Mouse (Mus musculus) megakaryocyte progenitor cell, adult 5-6 weeks (primary cell): ENCODE data around the gene Mnat1. TPM values are rescaled to one million over a fixed set of nuclear protein-coding genes. Genes with fewer than 3 reads are reported as not detected.

Source experiments
- ATAC-seq: replicated peaks from 2 replicates; pipeline ENCODE4 v1.8.0; 2016; ENCODE audit warnings: mild to moderate bottlenecking, moderate TSS enrichment, inconsistent platforms; ENCODE audit not compliant: poor library complexity
- total RNA-seq, 2 experiments: library from RNA; stranded (forward) in 1 of 2; stranded (reverse) in 1 of 2; fragments of 157-497, 149-512 nt in 1 of 2; fragments of 200-1000 nt in 1 of 2; gene quantifications; 2 replicates each; pipeline versions ENCODE4 v1.2.3 to v1.2.4; 2015 to 2017

Gene Mnat1
- total RNA-seq, 2 experiments from 2014 or later, result 29.2 to 39.6 TPM

DNA sequence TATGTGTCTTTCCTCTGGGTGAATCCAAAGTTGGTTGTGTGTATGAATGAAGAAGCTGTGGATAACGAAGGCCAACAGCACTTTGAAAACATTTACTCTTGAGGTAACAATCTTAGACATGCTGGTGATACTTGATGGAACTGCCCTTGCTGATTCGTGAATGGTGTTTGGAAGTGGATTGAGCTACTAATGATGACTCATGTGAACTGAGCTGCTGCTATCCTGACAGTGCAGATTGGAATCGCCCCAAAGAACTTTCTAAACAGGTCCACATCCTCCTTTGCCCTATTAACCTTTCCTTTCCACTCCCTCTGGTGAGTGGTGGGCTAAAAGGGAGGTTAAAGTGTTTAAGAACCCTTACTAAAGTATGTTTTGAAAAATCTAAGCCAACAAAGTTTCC, 17.2 kb downstream of the Mnat1 start:
- no peak for ATAC-seq

GRCm38 (mm10) chr12:73147236-73147635, 23.7 kb downstream of the Mnat1 start:
- ATAC-seq, result no peak

- ATAC-seq, result peak; percentile 72
Observed at GRCm38 (mm10) chr12:73151038-73151437, 27.5 kb downstream of the Mnat1 start.

GRCm38 (mm10) chr12:73154150-73154549, 30.6 kb downstream of the Mnat1 start:
- ATAC-seq, result no peak

DNA sequence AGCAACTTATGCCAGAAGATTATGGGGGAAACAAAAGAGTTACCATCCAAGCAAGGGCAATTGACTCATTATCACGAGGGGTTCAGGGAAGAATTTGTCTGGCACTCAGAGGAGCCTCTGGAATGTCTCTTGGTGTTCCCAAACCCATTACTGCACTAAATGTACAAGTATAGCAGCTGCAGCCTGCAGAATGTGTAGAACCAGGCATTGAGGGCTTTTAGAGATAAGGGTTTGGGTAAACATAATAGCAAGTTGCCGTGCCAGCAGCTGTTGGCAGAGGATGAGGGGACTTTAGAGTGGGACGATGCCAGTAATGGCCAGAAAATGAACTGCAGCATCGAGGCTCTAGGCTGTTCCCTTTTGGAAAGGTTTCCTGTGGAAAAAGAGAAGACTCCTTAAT, 36.8 kb downstream of the Mnat1 start:
- ATAC-seq, result peak; percentile 72

GRCm38 (mm10) chr12:73162408-73163181, 39.1 kb downstream of the Mnat1 start:
- peak; percentile 72 for ATAC-seq

DNA sequence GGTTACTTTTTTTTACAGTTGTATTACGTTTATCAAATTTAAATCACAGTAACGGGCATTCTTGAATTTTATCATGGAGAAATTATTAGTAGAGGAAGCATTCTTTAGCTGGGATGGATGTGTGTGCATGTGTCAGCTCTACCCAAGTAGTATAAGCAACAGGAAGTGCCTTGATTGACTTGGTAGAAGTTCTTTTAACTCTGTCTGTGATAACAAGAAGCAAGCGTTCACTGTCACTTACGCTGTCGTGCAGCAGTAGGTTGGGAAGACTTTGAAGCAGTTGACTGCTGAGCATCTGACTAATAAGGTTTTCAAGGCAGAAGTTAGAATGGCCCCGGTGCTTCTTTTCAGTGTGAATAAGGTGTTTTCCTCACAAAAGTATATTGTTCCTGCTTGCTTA, 47.3 kb downstream of the Mnat1 start:
- ATAC-seq, result no peak

- ATAC-seq, result no peak
Observed at GRCm38 (mm10) chr12:73183896-73184295, 60.4 kb downstream of the Mnat1 start.

DNA sequence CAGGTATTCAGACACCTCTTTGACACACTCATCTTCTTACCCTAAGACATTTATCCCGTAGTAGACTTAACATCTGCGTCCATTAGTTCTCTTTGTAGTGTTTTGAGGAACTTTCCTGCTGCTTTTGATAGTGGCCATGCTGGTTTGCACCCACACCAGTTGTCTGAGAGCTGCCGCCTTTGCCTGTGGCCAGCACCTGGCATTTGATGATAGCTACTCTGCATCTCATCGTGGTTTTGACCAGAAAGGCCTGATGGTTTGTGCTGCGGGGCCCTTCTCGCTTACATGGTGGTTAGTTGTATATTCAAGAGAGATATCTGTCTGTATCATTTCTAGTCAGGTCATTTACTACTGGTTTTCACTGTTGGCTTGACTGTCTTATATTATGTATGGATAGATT, 73.8 kb downstream of the Mnat1 start:
- peak; percentile 72 for ATAC-seq

DNA sequence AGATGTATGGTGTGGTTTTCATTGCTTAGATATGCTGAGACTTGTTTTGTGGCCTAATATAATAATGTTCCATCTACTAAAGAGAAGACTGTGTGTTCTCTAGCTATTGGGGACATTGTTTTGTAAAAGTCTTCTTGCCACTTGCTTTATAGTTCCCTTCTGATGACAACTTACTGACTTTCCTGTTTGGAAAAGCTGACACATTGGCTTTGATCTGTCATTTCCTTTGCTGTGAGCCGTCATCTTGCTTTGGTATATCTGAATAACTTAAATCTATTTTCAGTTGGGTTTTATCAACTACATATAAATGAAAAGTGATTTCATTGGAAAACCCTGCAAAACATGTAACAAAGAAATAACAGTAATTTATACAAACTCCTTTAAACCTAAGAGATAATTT, 74.9 kb downstream of the Mnat1 start:
- no peak for ATAC-seq

GRCm38 (mm10) chr12:73199375-73199774, 75.9 kb downstream of the Mnat1 start:
- no peak for ATAC-seq

DNA sequence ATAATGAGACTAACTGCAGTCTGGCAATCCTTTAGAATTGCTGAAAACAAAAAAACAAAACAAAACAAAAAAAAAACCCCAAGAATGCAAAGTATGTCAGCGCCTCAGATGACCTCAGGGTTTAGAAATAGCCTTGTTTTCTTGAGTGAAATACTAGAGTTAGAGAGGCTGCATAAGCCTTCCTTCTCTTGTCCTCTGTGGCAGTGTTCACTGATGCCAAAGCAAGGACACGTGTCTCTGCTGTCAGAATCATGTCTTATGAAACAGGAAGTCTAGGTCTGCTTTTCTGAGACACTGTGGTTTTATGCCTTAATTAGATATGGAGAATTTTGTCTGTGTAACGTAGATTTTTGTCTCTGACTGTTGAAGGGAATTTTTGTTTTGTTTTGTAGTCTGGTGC, 78.1 kb downstream of the Mnat1 start:
- ATAC-seq, result peak; percentile 93

DNA sequence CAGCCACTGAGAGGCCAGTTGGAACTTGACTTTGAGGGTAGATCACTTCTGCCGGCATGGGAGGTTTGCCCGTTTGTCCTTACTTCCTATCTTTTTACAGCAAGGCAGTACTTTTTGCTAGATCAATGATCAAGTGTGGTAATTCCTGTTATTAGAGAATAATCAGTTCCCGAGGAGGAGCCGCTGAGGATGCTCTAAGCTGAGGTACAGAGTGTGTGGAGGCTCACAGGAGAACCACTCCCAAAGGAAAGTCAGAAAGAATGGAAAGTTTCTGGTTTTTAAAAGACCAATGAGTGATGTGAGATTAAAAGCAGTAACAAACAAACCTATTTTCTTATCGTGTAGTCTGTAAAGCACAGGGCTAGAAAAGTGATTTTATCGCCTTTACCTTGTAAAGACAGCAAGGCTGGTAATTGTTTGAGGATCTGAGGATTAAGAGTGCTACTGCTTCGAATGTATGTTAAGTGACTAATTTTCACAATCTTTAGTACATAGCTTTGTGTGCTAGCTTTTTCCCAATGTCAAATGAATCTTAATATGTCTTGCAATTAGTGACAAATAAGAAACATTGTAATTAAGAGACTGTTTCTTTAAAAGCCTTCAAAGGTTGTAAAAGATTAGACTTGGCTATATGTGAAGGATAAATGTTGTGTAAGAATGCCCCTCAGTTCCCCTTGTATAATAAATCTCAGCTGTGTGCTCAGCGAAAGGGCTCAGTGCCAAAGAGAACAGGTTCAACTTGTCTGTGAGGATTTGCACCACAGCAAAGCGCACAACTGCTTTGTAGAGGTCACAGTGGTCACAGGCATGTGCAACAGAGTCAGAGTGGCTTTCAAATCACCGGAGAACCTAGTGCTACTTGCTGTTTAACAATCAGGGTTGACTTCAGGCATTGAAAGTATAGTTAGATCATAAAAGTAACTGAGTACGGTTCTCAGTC, 82.5 kb downstream of the Mnat1 start:
- ATAC-seq, result no peak

DNA sequence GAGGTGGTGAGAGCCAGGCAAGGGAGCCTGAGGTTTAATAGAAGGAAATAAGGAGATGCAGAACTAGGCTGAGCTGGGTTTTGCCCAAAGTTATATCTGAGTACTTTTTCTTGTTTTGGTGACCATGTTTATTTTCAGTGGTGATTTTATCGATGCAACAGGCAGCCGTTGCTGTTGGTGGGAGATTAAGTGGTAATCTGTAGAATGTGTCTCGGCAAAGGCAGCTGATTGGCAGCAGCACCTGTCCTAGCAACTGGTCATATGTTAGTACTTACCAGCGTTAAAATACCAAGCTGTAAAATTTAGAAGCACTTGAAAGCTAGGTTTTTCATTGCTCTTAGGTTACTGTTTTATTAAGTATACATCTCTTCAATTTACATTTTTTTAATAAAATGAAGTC, 83.5 kb downstream of the Mnat1 start:
- ATAC-seq, result peak; percentile 60; the same call in 1 of the 2 replicates

DNA sequence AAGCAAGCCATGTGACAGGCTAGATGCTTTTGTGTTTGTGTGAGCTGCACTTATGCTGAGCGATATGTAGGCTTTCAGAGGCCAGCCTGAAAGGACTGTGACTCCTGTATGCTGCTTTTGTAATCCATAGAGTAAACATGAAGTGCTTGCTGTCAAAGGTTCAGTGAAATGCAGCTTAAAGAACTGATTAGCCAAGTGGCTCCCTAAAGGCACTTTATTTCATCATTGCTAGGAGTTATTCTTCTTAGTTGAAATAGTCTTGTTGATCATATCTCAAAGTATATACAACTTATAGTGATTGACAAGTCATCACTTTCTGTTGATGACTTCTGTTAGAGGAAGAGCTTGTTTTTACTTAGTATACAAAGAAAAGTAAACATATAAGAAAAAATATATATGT, 83.9 kb downstream of the Mnat1 start:
- no peak for ATAC-seq

DNA sequence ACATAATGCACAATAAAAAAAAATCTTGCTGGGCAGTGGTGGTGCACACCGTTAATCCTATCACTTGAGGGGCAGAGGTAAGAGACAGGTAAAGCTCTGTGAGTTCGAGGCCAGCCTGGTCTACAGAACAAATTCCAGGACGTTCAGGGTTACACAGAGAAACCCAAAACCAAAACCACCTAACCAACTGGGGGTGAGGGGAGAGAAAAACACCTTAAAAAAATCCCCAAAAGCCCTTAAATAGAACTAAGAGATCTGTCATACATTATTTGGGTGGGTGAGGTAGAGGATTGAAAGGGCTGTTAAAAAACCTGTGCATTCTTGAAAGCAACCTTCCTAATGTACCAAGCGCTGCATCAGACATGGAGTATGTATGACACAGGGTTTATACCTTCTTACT, 85.0 kb downstream of the Mnat1 start:
- no peak for ATAC-seq

DNA sequence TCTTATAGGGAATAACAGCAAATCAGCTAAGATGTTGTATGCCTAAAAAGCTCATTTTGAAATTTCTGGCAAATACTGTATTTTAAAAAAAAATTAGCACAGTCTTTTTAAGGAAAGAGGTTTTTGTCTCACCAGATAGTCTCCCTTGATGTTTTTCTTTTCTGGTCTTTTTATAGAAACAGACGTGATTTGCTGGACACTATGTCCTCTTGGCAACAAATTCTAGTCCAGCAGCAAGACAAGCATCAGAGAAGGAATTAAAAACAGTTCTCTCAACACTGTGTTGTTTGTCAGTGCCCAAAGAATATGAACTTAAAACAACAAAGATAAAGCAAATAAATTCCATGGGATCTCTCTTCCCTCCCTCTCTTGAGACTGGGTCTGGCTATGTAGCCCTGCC, 85.6 kb downstream of the Mnat1 start:
- ATAC-seq, result no peak

DNA sequence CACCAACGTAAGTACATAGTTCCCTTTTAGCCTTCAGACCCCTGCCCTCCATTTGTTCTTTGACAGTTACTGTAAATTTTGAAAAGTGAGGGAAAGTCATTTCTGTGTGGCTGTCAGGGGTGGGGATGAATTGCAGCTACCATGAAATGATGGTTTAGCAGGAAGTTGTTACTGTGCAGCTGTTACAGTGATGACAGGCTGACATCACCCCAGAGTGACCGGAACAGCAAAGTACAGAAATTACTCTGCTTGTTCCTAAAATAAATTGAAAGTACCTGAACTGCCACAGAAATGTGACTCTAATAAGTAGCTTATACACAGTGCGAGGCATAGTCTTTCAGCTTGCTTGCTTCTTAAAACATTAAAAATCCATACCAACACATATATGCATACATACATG, 86.9 kb downstream of the Mnat1 start:
- no peak; the same call in 1 of the 2 replicates for ATAC-seq

DNA sequence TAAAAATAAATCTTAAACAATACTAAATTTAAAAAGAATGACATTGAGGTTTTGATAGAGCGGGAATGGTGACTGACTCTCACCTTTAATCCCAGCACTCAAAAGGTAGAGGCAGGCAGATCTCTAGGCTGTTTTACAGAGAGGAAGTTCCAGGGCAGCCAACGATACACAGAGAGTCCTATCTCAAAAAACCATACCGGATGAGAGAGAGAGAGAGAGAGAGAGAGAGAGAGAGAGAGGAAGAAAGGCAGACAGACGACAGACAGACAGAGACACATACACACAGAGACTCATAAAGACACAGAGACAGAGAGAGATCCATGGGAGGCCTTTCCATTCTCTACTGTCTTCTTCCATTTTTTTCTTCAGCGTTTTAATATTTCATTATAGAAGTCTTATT, 92.3 kb downstream of the Mnat1 start:
- no peak for ATAC-seq

GRCm38 (mm10) chr12:73218632-73219031, 95.1 kb downstream of the Mnat1 start:
- no peak for ATAC-seq

DNA sequence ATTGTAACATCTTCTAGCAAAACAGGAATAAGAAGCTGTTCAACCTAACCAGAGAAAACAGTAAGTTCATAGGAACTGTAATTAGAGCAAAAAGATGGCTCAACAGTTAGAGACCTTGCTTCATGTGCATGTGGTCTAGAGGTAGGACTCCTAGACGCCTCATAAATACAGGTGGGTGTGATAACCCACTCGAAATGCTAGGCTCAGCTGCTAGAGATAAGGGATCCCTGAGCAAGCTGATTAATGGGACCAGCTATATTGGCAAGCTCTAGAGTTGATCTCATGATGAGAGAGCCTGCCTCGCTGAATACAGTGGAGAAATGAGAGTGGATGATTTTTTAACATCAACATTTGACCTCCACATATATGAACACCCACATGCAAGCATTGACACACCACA, 97.7 kb downstream of the Mnat1 start:
- ATAC-seq, result peak; percentile 52

DNA sequence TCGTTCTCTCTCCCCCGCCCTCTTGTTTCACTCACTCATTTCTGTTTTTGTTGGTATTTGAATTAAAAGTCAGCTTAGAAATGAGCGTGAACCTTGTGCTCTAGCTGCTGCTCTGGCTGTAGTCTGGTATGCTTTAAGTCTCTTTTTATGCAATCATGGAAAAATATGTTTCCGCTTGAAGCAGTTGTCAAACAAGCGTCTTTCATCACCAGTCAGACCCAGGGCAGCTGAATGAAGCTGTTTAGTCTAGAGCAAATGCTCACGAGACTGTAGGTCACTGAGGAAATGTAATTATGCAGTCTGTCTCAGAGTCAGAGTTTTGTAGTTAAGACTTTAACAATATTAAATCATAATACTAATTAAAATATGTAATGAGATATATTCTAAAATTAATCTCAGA, 100.4 kb downstream of the Mnat1 start:
- ATAC-seq, result no peak
